Mouse (Mus musculus): Measurements from ENCODE around the gene Tgm4.

DNA sequence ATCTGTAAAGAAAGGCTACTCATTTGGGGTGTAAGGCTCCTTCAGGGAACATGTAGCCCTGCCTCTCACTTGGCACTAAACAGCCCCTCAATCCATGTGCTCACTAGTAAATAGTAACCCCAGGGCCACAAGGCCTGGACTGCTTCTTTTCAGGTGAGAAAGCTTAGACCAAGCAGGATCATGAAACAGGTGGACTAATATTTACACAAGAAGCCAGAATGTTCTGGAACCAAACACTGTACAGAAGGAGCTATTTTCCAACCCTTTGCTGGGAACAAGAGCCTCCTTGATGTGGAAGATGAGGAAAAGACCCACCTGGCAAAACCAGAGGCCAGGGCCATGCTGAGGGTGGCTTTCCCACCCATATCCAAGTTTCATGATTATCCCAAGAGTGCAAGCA is 68.9 kb downstream of the Tgm4 start:
- no peak for TF ChIP-seq CTCF (IDR thresholded peaks at IDR 0.05; ENCODE audit: control insufficient read depth, insufficient read depth, low read length)
- no peak for TF ChIP-seq POLR2A (IDR thresholded peaks at IDR 0.05; ENCODE audit: borderline replicate concordance, control insufficient read depth, low read depth, low read length)
